ENCODE assay signal across 18 mouse cellular contexts in the genomic region with DNA sequence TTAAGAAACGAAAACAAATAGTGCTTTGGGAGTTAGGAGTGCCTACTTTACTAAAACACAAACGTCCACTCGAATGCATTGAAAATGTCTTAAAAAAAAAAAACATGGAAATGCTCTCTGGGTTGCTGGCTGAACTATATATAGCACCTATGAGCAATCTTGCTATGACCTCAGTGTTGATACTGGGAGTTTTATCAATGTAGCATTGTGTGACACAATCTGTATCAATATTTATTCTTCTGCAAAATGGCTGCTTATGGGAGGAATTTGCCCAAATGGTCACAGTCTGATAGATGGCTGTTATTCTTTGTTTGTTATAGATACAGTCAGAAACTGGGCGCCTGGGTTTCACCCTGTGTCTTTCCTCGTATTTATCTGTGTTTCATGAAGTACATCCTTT. TPM values are rescaled to one million over a fixed set of nuclear protein-coding genes. Genes with fewer than 3 reads are reported as not detected.
A peak's percentile ranks its signal among the peaks of the same experiment; 100 is the strongest.
DNase-seq lines count a peak whose midpoint lies in the region; ATAC-seq and TF ChIP-seq lines count a peak whose summit lies in the region.
"Had no signal": no experiment of that assay in that cellular context is flagged by ENCODE, and none has a peak within 500 bp of the region (broad histone marks: within the 10 kb centered on the region; RNA-seq: fewer than 3 reads in every experiment).

No protein-coding gene starts in this region.

- H3K4me3 ChIP-seq in liver, embryonic 16.5 days (ENCODE audit: low read depth, low read length) = no peak overlapping the region
- H3K4me3 ChIP-seq in small intestine, adult 2 months (ENCODE audit: low read depth, low read length) = no peak overlapping the region
- H3K4me3 ChIP-seq in stomach, embryonic 14.5 days (ENCODE audit: low read depth, low read length) = no peak overlapping the region
- no peak overlapping the region for H3K4me3 ChIP-seq in stomach, embryonic 16.5 days (replicated peaks; ENCODE audit: low read length)
- no peak overlapping the region for H3K4me3 ChIP-seq in lung, adult 2 months (replicated peaks; ENCODE audit: extremely low read depth, low read depth, low read length)
- H3K4me3 ChIP-seq in kidney, embryonic 16.5 days (ENCODE audit: low read length) = no peak overlapping the region
- no peak overlapping the region for H3K4me3 ChIP-seq in neural tube, embryonic 15.5 days (replicated peaks)
- H3K4me3 ChIP-seq: embryonic facial prominence, embryonic 13.5 days; embryonic facial prominence, embryonic 15.5 days; erythroblast, embryonic 14.5 days; forebrain, embryonic 10.5 days; forebrain, embryonic 12.5 days had no signal

- TF ChIP-seq POLR2A in small intestine, adult 2 months (IDR thresholded peaks at IDR 0.05; ENCODE audit: low read depth, low read length) = no peak
- TF ChIP-seq POLR2A in lung, adult 2 months (IDR thresholded peaks at IDR 0.05; ENCODE audit: borderline replicate concordance, extremely low read depth, low read depth, low read length) = no peak

- no peak for TF ChIP-seq CTCF in small intestine, adult 2 months (IDR thresholded peaks at IDR 0.05; ENCODE audit: extremely low read depth, insufficient read length, insufficient replicate concordance, low read depth, low read length)
- TF ChIP-seq CTCF in lung, adult 2 months (IDR thresholded peaks at IDR 0.05; ENCODE audit: insufficient read depth, low read length) = no peak

- peaks cover 7% of the 10 kb centered on the region for H3K9me3 ChIP-seq in liver, embryonic 16.5 days (replicated peaks; ENCODE audit: control insufficient read depth, low read length)
- H3K9me3 ChIP-seq in stomach, embryonic 14.5 days (ENCODE audit: control insufficient read depth, low read depth, low read length) = no peaks in the 10 kb centered on the region
- 0 out of 2 replicates have a peak, but pooled peaks cover 4% of the 10 kb centered on the region for H3K9me3 ChIP-seq in stomach, embryonic 16.5 days (replicated peaks; ENCODE audit: control insufficient read depth, low read length)
- H3K9me3 ChIP-seq in kidney, embryonic 16.5 days (ENCODE audit: low read length) = peaks cover 6% of the 10 kb centered on the region
- no peaks in the 10 kb centered on the region for H3K9me3 ChIP-seq in neural tube, embryonic 15.5 days (replicated peaks)
- H3K9me3 ChIP-seq: embryonic facial prominence, embryonic 15.5 days; forebrain, embryonic 12.5 days had no signal

- ATAC-seq in liver, embryonic 16.5 days (ENCODE audit: low read depth) = peak; percentile 70
- peak; percentile 78 for ATAC-seq in stomach, embryonic 14.5 days (ENCODE audit: insufficient number of reproducible peaks, insufficient read depth, low FRiP score, low read depth)
- ATAC-seq in stomach, embryonic 16.5 days (ENCODE audit: insufficient read depth, low FRiP score) = peak; percentile 63; the same call in 1 of the 2 replicates
- ATAC-seq in kidney, embryonic 16.5 days (ENCODE audit: low FRiP score, low TSS enrichment) = no peak
- ATAC-seq in neural tube, embryonic 15.5 days (ENCODE audit: low FRiP score) = no peak
- ATAC-seq: forebrain, embryonic 14.5 days had no signal

- H3K27me3 ChIP-seq in liver, embryonic 16.5 days (ENCODE audit: control insufficient read depth, insufficient read depth, low read depth, low read length) = no peaks in the 10 kb centered on the region
- no peaks in the 10 kb centered on the region for H3K27me3 ChIP-seq in small intestine, adult 2 months (ENCODE audit: control insufficient read depth, insufficient read depth, low read length)
- no peaks in the 10 kb centered on the region for H3K27me3 ChIP-seq in stomach, embryonic 14.5 days (ENCODE audit: control insufficient read depth, insufficient read depth, low read length)
- H3K27me3 ChIP-seq in stomach, embryonic 16.5 days (ENCODE audit: control insufficient read depth, insufficient read depth, low read length) = no peaks in the 10 kb centered on the region
- no peaks in the 10 kb centered on the region for H3K27me3 ChIP-seq in kidney, embryonic 16.5 days (ENCODE audit: insufficient read depth, low read length)
- H3K27me3 ChIP-seq in neural tube, embryonic 15.5 days (replicated peaks) = no peaks in the 10 kb centered on the region
- H3K27me3 ChIP-seq: embryonic facial prominence, embryonic 13.5 days; embryonic facial prominence, embryonic 15.5 days; forebrain, embryonic 12.5 days had no signal

- H3K9ac ChIP-seq in liver, embryonic 16.5 days (ENCODE audit: low read depth, low read length) = no peak overlapping the region
- H3K9ac ChIP-seq in stomach, embryonic 14.5 days (replicated peaks; ENCODE audit: low read depth, low read length) = no peak overlapping the region
- H3K9ac ChIP-seq in stomach, embryonic 16.5 days (ENCODE audit: low read length) = no peak overlapping the region
- no peak overlapping the region for H3K9ac ChIP-seq in kidney, embryonic 16.5 days (replicated peaks; ENCODE audit: low read length)
- no peak overlapping the region for H3K9ac ChIP-seq in neural tube, embryonic 15.5 days (replicated peaks)
- H3K9ac ChIP-seq: embryonic facial prominence, embryonic 13.5 days; embryonic facial prominence, embryonic 15.5 days; forebrain, embryonic 12.5 days had no signal

- WGBS in liver, embryonic 16.5 days (ENCODE audit: insufficient replicate concordance) = 44% methylated on average over 5 of the region's 5 CpGs
- WGBS in small intestine, adult 2 months = 22% methylated on average over 5 of the region's 5 CpGs
- 48% methylated on average over 5 of the region's 5 CpGs for WGBS in stomach, embryonic 14.5 days
- WGBS in stomach, embryonic 16.5 days = 49% methylated on average over 5 of the region's 5 CpGs
- 43% methylated on average over 5 of the region's 5 CpGs for WGBS in lung, adult 2 months
- 72% methylated on average over 5 of the region's 5 CpGs for WGBS in kidney, embryonic 16.5 days
- 68% methylated on average over 5 of the region's 5 CpGs for WGBS in neural tube, embryonic 15.5 days

- H3K36me3 ChIP-seq in liver, embryonic 16.5 days (ENCODE audit: control insufficient read depth, insufficient read depth) = no peaks in the 10 kb centered on the region
- H3K36me3 ChIP-seq in small intestine, adult 2 months (ENCODE audit: control insufficient read depth, insufficient read depth, low read length) = no peaks in the 10 kb centered on the region
- no peaks in the 10 kb centered on the region for H3K36me3 ChIP-seq in stomach, embryonic 14.5 days (ENCODE audit: control insufficient read depth, insufficient read depth, low read length)
- no peaks in the 10 kb centered on the region for H3K36me3 ChIP-seq in stomach, embryonic 16.5 days (ENCODE audit: control insufficient read depth, insufficient read depth, low read length)
- H3K36me3 ChIP-seq in kidney, embryonic 16.5 days (ENCODE audit: insufficient read depth, low read length) = no peaks in the 10 kb centered on the region
- H3K36me3 ChIP-seq in neural tube, embryonic 15.5 days = no peaks in the 10 kb centered on the region
- H3K36me3 ChIP-seq: embryonic facial prominence, embryonic 13.5 days; embryonic facial prominence, embryonic 15.5 days; forebrain, embryonic 10.5 days; forebrain, embryonic 12.5 days had no signal

- no peak overlapping the region for H3K4me2 ChIP-seq in liver, embryonic 16.5 days (ENCODE audit: low read depth, low read length)
- H3K4me2 ChIP-seq in stomach, embryonic 14.5 days (replicated peaks; ENCODE audit: low read depth, low read length) = no peak overlapping the region
- H3K4me2 ChIP-seq in stomach, embryonic 16.5 days (ENCODE audit: low read depth, low read length) = no peak overlapping the region
- H3K4me2 ChIP-seq in kidney, embryonic 16.5 days (replicated peaks; ENCODE audit: low read depth, low read length) = no peak overlapping the region
- no peak overlapping the region for H3K4me2 ChIP-seq in neural tube, embryonic 15.5 days
- H3K4me2 ChIP-seq: embryonic facial prominence, embryonic 13.5 days; embryonic facial prominence, embryonic 15.5 days; forebrain, embryonic 12.5 days had no signal

- no peaks in the 10 kb centered on the region for H3K4me1 ChIP-seq in liver, embryonic 16.5 days (ENCODE audit: control insufficient read depth, low read depth, low read length)
- peaks cover 20% of the 10 kb centered on the region; the same call in 1 of the 2 replicates for H3K4me1 ChIP-seq in small intestine, adult 2 months (ENCODE audit: control insufficient read depth, insufficient read depth, insufficient read length, low read length)
- H3K4me1 ChIP-seq in stomach, embryonic 14.5 days (ENCODE audit: control insufficient read depth, insufficient read depth, low read length) = no peaks in the 10 kb centered on the region
- H3K4me1 ChIP-seq in stomach, embryonic 16.5 days (ENCODE audit: control insufficient read depth, insufficient read depth, low read length) = 0 out of 2 replicates have a peak, but pooled peaks cover 3% of the 10 kb centered on the region
- H3K4me1 ChIP-seq in lung, adult 2 months (ENCODE audit: control insufficient read depth, insufficient read depth, low read length) = no peaks in the 10 kb centered on the region
- no peaks in the 10 kb centered on the region for H3K4me1 ChIP-seq in kidney, embryonic 16.5 days (ENCODE audit: insufficient read depth, low read length)
- H3K4me1 ChIP-seq in neural tube, embryonic 15.5 days = no peaks in the 10 kb centered on the region
- H3K4me1 ChIP-seq: embryonic facial prominence, embryonic 13.5 days; embryonic facial prominence, embryonic 15.5 days; forebrain, embryonic 10.5 days; forebrain, embryonic 12.5 days had no signal

- no peak overlapping the region for H3K27ac ChIP-seq in liver, embryonic 16.5 days (ENCODE audit: low read length)
- H3K27ac ChIP-seq in small intestine, adult 2 months (ENCODE audit: insufficient read depth, low read depth, low read length) = 0 out of 2 replicates have a peak overlapping the region, but pooled peaks have one; percentile 58
- no peak overlapping the region for H3K27ac ChIP-seq in stomach, embryonic 14.5 days (ENCODE audit: low read length)
- H3K27ac ChIP-seq in stomach, embryonic 16.5 days (ENCODE audit: low read length) = peak overlapping the region; percentile 60
- no peak overlapping the region for H3K27ac ChIP-seq in kidney, embryonic 16.5 days (ENCODE audit: low read length)
- H3K27ac ChIP-seq in neural tube, embryonic 15.5 days (replicated peaks) = no peak overlapping the region
- H3K27ac ChIP-seq: embryonic facial prominence, embryonic 13.5 days; embryonic facial prominence, embryonic 15.5 days; forebrain, embryonic 10.5 days; forebrain, embryonic 12.5 days had no signal

- DNase-seq in liver = no peak
- no peak for DNase-seq in lung, adult 2 months
- DNase-seq: cerebellum, adult 11 months; cerebellum, adult 9-11 months had no signal

RNA-seq across cellular contexts. Expression of gene Sdr42e1, which starts 28.0 kb away (rescaled TPM):
- 3.5 and 3.6 TPM in 2 replicates for polyA plus RNA-seq in liver, embryonic 16.5 days (2015; fragmentation: Nextera tagmentation; extraction: Ambion mirVana)
- 4.4 and 7.4 TPM in 2 replicates for polyA plus RNA-seq in small intestine, adult 2 months (2012; rRNA removed)
- polyA plus RNA-seq in stomach, embryonic 14.5 days (2014; fragmentation: Nextera tagmentation; extraction: Ambion mirVana) = 4.0 and 4.1 TPM in 2 replicates
- 14.0 and 18.1 TPM in 2 replicates for polyA plus RNA-seq in stomach, embryonic 16.5 days (2015; fragmentation: Nextera tagmentation; extraction: Ambion mirVana)
- 3.8 and 12.5 TPM in 2 replicates for polyA plus RNA-seq in lung, adult 2 months (2012; rRNA removed)
- 3.2 TPM in 2 replicates for polyA plus RNA-seq in kidney, embryonic 16.5 days (2015; fragmentation: Nextera tagmentation; extraction: Ambion mirVana)
- polyA plus RNA-seq in neural tube, embryonic 15.5 days (2015; fragmentation: Nextera tagmentation; extraction: Ambion mirVana) = 2.1 and 3.0 TPM in 2 replicates
- polyA plus RNA-seq: C2C12; erythroblast, embryonic 14.5 days had no signal

RNA-seq across cellular contexts. Expression of gene Hsd17b2, which starts 56.2 kb away (rescaled TPM):
- polyA plus RNA-seq in liver, embryonic 16.5 days (2015; fragmentation: Nextera tagmentation; extraction: Ambion mirVana) = 90.2 and 94.8 TPM in 2 replicates
- polyA plus RNA-seq in small intestine, adult 2 months (2012; rRNA removed) = 14.0 and 85.7 TPM in 2 replicates
- 3.5 and 4.6 TPM in 2 replicates for polyA plus RNA-seq in stomach, embryonic 14.5 days (2014; fragmentation: Nextera tagmentation; extraction: Ambion mirVana)
- 34.3 and 42.8 TPM in 2 replicates for polyA plus RNA-seq in stomach, embryonic 16.5 days (2015; fragmentation: Nextera tagmentation; extraction: Ambion mirVana)
- polyA plus RNA-seq in lung, adult 2 months (2012; rRNA removed) = 0.79 and 5.2 TPM in 2 replicates
- polyA plus RNA-seq in kidney, embryonic 16.5 days (2015; fragmentation: Nextera tagmentation; extraction: Ambion mirVana) = 4.4 and 5.0 TPM in 2 replicates
- polyA plus RNA-seq in neural tube, embryonic 15.5 days (2015; fragmentation: Nextera tagmentation; extraction: Ambion mirVana) = 0.35 and 2.8 TPM in 2 replicates
- polyA plus RNA-seq: brain, embryonic 14.5 days; C2C12; erythroblast, embryonic 14.5 days; forebrain, embryonic 10.5 days; forebrain, embryonic 12.5 days; forebrain, embryonic 14.5 days had no signal

Comparison
In these comparisons a context has a peak if more than half of its experiments do, and no peak if none do; other contexts are left out.
1. H3K27ac ChIP-seq: peak in small intestine, adult 2 months (single experiment) and stomach, embryonic 16.5 days (single experiment); none in liver, embryonic 16.5 days (single experiment), stomach, embryonic 14.5 days (single experiment), kidney, embryonic 16.5 days (single experiment) and neural tube, embryonic 15.5 days (single experiment).
2. ATAC-seq: peak in liver, embryonic 16.5 days (single experiment), stomach, embryonic 14.5 days (single experiment) and stomach, embryonic 16.5 days (single experiment); none in kidney, embryonic 16.5 days (single experiment) and neural tube, embryonic 15.5 days (single experiment).